Mouse (Mus musculus) embryonic stem cell, embryonic (primary cell): ENCODE measurements around the gene Mars.

Source experiments
- CTCF ChIA-PET, 4 experiments: fragments of 300-600 bp in 2 of 4; fragments of 350-600 bp in 2 of 4; sonication (Branson Sonifier 250); formaldehyde crosslinking; loops; one replicate each; lab custom pipeline; 2022; ENCODE audit warnings: inconsistent platforms in 2 of 4; lab: Charles Lee
- POLR2A ChIA-PET, 4 experiments: fragments of 300-600 bp in 2 of 4; fragments of 350-600 bp in 2 of 4; sonication (Branson Sonifier 250); formaldehyde crosslinking; loops; one replicate each; lab custom pipeline; 2022; ENCODE audit warnings: antibody characterized with exemption in 4 of 4, inconsistent platforms in 1 of 4; lab: Charles Lee

The Mars gene

DNA sequence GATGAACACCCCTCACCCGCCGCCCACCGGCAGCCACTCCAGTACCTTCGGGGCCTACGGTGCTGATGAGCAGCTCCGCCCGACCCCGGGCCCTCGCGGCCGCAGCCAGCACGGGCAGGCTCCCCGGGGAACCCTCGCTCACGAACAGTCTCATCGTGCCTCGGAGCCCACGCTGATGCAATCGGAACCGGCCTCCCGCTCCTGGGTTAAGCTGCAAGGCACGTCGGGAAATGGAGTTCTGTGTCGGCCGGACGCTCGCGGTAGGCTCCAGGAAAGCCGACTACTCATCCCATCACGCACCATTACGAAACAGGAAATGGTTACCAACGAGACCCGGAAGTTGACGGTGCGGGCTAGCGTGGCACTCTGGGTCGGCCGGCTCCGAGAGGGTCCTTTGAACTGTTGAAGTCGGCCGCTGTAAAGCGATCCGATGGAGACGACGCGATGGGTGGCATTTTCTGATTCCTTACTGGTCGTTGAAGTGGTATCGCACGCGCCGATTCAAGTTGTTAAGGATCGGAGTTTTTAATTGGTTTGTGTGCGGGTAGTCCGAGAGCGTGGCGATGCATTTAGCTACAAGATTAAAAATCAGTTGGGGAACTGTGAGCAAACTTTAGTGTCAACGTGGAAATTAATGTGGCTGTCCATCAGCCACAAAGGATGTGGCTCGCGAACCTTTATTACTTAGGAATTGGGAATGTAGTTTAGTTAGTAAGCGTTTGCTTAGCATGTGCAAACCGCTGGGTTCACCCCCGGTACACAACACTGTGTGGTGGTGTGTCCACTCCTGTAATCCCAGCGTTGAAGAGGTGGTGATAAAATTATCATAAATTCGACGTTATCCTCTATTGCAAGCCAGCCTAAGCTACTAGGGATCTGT lies at the start of gene Mars:
Gene Mars (minus strand): TSS at position 311 of the 880 bp plus-strand sequence.
- POLR2A ChIA-PET: interaction anchor here (0.5 to 14.0 kb wide), 74 partner anchors 8 to 1214 kb away, joined by 3 to 267 read pairs (median 4); partner anchors contain the start of genes Arhgap9 (in 3 of the 4), Pip4k2c (in 3 of the 4), Cdk4 (in 1 of the 4) and Esyt1 (in 1 of the 4)

DNA sequence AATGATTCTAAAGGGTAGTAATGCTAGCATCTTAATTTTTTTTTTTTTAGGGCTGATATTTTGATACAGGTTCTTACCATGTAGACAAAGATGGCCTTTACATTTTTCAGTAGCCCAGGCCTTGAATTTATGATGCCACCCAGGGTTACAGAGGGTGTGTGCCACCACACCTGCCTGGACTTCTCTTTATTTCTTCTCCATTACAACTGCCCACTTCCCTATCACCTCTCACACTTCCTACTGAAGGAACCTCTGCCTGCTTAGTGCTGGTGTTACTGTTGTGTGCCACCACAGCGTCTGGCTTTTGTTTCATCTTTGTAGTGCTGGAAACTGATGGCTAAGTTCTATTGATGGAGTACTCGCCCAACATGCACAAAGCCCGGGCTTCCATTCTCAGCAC lies 49.1 kb upstream of the Mars start:
- ChIA-PET CTCF (no interaction called here), POLR2A (no interaction called here)

More for the DNA sequence above, at the start of gene Mars:
- CTCF ChIA-PET: interaction anchor here in 3 of 4 experiments (0.5 to 2.5 kb wide), 19 partner anchors 9 to 309 kb away, joined by 3 to 18 read pairs (median 4); partner anchors contain the start of genes Arhgap9 (in 1 of the 3), Arhgef25 (in 1 of the 3), Kif5a (in 1 of the 3) and Lrp1 (in 1 of the 3)

DNA sequence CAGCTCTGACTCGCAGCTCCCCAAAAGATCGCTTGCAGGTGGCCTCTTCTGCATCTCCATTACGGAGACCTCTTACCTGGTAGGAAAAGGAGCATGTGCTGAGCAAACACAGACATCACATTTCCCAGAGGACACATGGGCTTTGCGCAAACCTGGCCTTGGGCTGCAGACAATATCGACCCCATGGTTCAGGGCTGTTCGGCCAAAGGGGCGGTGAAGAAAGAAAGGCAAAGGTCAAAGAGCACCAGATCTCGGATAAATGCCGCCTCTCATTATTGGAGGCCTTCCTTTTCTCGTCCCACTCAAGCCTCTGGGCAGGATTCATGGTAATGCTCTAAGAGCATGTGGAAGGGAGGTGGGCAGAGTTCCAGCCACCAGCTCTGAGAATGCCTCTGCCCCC lies 43.8 kb upstream of the Mars start:
- POLR2A ChIA-PET: interaction anchor here in 1 of 4 experiments (0.5 to 0.8 kb wide), 2 partner anchors 14 to 670 kb away, joined by 3 read pairs; no protein-coding TSS in a partner anchor
- CTCF ChIA-PET: interaction anchor here in 1 of 4 experiments (1.6 kb wide), 1 partner anchor 17 kb away, joined by 4 read pairs; no protein-coding TSS in a partner anchor

DNA sequence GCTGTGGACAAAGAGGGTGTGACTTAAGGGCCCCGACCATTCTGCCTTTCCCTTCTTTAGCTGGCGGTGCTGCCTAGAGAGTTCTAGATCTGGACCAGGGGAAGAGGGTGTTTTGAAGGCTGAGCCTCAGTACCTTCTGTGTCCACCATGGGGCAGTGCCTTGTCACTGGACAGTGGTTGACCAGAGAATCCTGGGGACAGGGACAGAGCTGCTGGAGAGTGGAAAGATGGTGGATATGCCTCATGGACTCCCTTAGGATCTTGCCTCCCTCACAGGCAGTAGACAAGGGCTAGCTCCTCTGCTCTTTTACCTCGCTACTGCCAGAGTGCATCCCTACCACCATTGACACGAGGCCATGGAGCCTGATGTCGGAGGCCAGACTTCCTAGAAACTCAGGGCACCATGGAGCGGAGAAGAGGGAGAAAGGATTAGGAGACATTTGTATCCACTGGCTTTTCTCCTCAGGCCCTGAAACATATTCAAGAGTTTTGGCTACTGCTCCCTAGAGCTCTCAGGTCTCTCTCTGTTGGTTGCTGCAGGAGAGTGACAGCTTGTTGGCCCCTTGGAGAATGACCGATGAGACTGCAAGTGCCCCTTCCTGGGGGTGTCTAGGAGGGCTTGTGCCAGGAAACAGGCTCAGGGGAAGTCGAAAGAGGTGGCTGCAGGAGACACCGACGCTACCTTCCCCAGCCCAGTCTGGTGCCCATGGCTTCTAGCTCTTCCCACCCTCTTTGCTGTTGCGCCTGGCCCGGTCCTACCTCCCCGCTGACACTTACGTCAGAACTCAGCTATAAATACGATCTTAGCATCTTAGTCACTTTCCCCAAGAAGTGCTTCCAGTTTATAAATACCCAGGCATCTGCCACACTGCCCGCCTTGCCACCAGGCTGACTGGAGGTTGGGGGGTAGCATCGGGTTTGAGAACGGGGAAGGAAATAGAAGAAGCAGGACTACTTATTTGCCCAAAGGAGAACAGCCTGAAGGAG lies 42.6 kb upstream of the Mars start, which contains the start of gene Inhbe:
Gene Inhbe (minus strand): TSS at position 503 of the 987 bp plus-strand sequence.
- ChIA-PET CTCF (interaction anchor here in 1 of 4 experiments (0.5 to 1.6 kb wide), 5 partner anchors 15 to 225 kb away, joined by 3 to 5 read pairs (median 4); no protein-coding TSS in a partner anchor), POLR2A (interaction anchor here in 3 of 4 experiments (0.6 to 6.0 kb wide), 6 partner anchors 12 to 390 kb away, joined by 3 to 46 read pairs (median 5); no protein-coding TSS in a partner anchor)

DNA sequence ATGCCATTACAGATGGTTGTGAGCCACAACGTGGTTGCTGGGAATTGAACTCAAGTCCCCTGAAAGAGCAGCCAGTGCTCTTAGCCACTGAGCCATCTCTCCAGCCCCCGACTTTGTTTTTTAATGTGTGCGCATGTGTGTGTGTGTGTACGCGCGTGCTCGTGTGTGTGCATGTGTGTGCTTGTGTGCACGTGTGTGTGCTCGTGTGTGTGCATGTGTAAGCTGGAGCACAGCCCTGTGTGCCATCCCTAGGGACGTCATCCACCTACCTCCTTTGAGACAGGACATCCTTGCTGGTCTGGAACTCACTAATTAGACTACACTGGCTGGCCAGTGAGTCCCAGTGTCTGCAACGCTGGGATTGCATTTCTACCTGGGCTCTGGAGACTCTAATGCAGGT lies 41.2 kb upstream of the Mars start:
- ChIA-PET POLR2A (interaction anchor here in 1 of 4 experiments (6.0 kb wide), 1 partner anchor 15 kb away, joined by 46 read pairs; no protein-coding TSS in a partner anchor), CTCF (interaction anchor here in 1 of 4 experiments (5.2 kb wide), 1 partner anchor 17 kb away, joined by 180 read pairs; the partner anchor contains the start of gene Gli1)

DNA sequence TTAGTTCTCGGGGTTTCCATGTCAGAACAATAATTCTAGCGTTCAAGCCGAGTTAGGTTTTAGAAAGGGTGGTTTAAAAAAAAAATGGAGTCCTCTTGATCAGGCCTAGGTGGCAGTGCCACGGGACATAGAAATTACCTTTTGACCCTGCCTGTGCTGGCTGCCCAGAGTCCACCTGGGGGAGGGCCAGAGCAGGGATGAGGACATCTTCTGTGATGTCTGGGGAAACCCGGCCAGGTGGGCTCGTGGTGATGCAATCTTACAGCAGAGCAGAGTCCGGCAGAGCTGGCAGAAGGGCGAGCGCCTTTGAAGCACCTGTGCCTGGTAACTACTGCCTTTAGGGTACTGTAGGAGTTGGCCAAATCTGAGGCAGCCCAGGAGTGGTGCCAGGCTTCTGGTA lies 40.6 kb upstream of the Mars start:
- ChIA-PET CTCF (interaction anchor here in 3 of 4 experiments (0.5 to 5.2 kb wide), 18 partner anchors 10 to 304 kb away, joined by 3 to 180 read pairs (median 3); partner anchors contain the start of genes Gli1 (in 2 of the 3), Arhgap9 (in 1 of the 3), Inhbc (in 1 of the 3) and Ndufa4l2 (in 1 of the 3)), POLR2A (interaction anchor here in 3 of 4 experiments (1.0 to 6.0 kb wide), 11 partner anchors 12 to 187 kb away, joined by 3 to 46 read pairs (median 6); partner anchors contain the start of genes Gli1 (in 2 of the 3), B4galnt1 (in 1 of the 3), Mars (in 1 of the 3) and R3hdm2 (in 1 of the 3))

DNA sequence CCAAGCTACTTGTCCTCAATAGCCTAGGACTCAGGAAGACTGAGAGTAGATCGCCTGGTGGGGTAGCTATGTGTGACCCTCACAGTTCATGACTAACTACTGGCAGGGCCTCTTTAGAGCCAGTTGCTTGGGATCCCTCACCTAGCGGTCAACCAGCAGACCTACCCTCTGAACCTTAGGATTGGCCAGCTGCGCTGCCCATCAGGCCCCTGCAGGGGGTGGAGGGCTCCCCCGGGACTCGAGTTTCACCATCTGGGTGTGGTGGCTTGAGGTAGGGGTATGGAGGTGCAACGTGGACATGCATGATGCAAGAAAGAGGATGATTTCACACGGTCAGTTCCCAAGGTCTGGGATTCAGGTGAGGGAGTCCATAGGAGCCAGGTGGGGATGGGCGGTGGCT lies 40.1 kb upstream of the Mars start:
- ChIA-PET CTCF (interaction anchor here (0.5 to 5.2 kb wide), 30 partner anchors 10 to 1594 kb away, joined by 3 to 180 read pairs (median 4); partner anchors contain the start of genes Gli1 (in 3 of the 4), Arhgap9 (in 1 of the 4), B4galnt1 (in 1 of the 4) and Inhbc (in 1 of the 4)), POLR2A (interaction anchor here in 3 of 4 experiments (0.6 to 6.0 kb wide), 21 partner anchors 10 to 446 kb away, joined by 3 to 46 read pairs (median 5); partner anchors contain the start of genes Gli1 (in 3 of the 3), R3hdm2 (in 2 of the 3), Arhgap9 (in 1 of the 3) and B4galnt1 (in 1 of the 3))

DNA sequence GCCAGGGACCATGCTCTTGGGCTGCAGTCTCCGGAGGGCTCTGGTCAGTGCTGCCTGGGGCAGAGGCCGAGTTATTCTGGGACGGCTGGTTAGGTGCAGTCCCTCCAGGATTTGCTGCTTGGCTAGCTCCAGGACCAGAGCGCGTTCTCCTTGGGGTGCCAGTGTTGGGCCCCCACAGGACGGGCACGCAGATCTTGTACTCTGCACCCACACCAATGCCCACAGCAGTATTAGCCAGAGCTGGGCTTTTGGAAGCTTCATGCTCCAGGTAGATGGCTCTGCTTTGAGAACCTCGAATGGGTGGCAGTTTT lies 39.7 kb upstream of the Mars start:
- ChIA-PET POLR2A (interaction anchor here in 3 of 4 experiments (0.5 to 6.0 kb wide), 28 partner anchors 9 to 445 kb away, joined by 3 to 46 read pairs (median 4); partner anchors contain the start of genes Gli1 (in 3 of the 3), R3hdm2 (in 2 of the 3), Arhgap9 (in 1 of the 3) and B4galnt1 (in 1 of the 3)), CTCF (interaction anchor here (0.6 to 5.2 kb wide), 60 partner anchors 9 to 1595 kb away, joined by 3 to 180 read pairs (median 4); partner anchors contain the start of genes Gli1 (in 3 of the 4), Arhgap9 (in 2 of the 4), B4galnt1 (in 1 of the 4) and Inhbc (in 1 of the 4))

DNA sequence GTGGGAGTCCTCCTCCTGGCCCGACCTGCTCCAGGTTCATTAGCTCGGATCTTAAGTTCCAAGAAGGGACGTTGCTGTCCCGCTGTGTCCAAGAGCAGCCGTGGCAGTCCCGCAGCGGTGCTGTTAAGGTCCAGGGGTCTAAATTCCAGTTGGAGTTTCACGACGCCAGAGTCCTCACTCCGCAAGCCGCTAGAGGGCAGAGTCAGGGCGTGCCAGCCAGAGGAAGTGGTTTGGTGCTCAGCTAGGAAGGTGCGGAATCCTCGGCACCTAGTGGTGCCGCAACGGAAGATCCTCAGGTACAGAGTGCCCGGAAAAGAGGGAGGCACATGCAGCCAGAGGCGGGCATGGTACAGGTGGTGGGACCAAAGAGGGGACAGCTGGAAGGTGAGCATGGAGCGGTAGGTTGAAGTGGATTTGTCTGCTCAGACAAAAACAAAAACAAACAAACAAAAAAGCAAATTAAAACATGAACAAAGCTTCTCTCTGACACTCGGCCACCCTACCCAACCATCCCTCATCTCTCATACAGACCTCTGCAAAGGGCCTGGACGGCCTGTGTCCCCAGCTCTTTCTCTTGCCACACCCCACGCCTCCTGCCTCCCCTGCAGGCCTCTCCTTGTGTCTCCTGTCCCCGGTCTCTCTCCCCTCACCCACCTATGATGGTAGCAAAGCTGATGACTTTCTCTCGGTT lies 39.2 kb upstream of the Mars start:
- ChIA-PET CTCF (interaction anchor here (0.5 to 5.2 kb wide), 73 partner anchors 9 to 658 kb away, joined by 3 to 180 read pairs (median 4); partner anchors contain the start of genes Gli1 (in 3 of the 4), Arhgap9 (in 2 of the 4), B4galnt1 (in 1 of the 4) and Gpr182 (in 1 of the 4)), POLR2A (interaction anchor here (0.5 to 6.0 kb wide), 30 partner anchors 9 to 445 kb away, joined by 3 to 46 read pairs (median 4); partner anchors contain the start of genes Gli1 (in 3 of the 4), R3hdm2 (in 2 of the 4), Arhgap9 (in 1 of the 4) and Inhbc (in 1 of the 4))

DNA sequence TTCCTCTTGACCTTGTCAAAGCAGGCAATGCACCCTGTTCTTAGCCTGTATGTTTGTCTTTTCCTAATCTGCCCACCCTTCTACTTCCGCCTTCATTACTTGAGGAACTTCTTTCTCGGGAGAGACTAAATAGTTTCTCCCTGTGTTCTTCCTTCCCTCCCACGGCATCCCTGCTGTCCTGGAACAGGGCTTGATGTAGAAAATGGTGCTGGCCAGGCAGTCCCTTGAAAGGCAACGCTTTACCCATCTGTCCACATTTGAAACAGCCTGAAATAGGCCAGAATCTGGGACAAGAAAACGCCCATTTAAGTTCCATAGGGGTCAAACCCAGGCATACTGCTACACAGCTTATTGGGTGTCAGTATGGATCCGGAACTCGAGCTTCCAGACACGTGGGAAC lies 38.2 kb upstream of the Mars start:
- ChIA-PET POLR2A (interaction anchor here in 3 of 4 experiments (1.1 to 6.0 kb wide), 15 partner anchors 8 to 318 kb away, joined by 4 to 46 read pairs (median 6); partner anchors contain the start of genes Gli1 (in 3 of the 3), Mars (in 1 of the 3), Nab2 (in 1 of the 3) and R3hdm2 (in 1 of the 3)), CTCF (interaction anchor here (0.6 to 5.2 kb wide), 53 partner anchors 8 to 538 kb away, joined by 3 to 180 read pairs (median 4); partner anchors contain the start of genes Gli1 (in 3 of the 4), Arhgap9 (in 2 of the 4), Gpr182 (in 1 of the 4) and Inhbc (in 1 of the 4))

DNA sequence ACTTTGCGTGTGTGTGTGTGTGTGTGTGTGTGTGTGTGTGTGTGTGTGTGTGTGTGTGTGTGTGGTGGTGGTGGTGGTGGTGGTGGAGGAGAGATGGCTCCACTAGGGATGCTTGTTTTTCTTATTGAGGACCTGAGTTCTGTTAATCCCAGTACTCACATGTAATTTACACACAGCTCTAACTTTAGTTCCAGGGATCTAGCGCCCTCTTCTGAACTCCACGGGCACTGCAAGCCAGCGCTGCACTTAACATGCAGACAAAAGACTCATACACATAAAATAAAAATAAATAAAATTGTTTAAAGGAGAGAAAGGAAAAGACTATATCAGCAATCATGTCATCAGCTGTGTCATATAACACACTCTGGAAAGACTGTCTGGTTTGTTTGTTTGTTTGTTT lies 37.4 kb upstream of the Mars start:
- CTCF ChIA-PET: interaction anchor here (0.5 to 5.2 kb wide), 70 partner anchors 9 to 822 kb away, joined by 3 to 180 read pairs (median 4); partner anchors contain the start of genes Arhgap9 (in 2 of the 4), Inhbc (in 2 of the 4), Atp5b (in 1 of the 4) and Gli1 (in 1 of the 4)
- POLR2A ChIA-PET: interaction anchor here (0.5 to 6.0 kb wide), 20 partner anchors 9 to 1150 kb away, joined by 3 to 46 read pairs (median 3); partner anchors contain the start of genes Gli1 (in 1 of the 4) and Os9 (in 1 of the 4)

DNA sequence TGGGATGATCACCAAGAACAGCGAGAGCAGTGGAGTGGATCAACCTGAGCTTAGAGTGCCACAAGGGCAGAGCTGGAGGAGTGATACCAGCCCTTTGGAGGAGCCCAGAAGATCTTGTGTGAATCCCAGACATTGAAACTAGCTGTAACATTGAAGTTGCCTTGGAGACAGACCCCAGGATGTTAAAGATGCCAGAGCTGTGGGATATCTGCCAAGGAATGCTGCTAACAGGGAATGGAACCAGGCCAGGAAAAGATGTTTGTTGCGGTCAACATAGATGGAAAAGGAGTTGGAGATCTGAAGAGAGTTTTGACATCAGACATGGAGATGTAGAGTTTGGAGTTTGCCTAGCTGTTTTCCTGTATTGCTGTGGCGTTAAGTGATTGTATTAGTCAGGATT lies 34.6 kb upstream of the Mars start:
- ChIA-PET CTCF (interaction anchor here in 2 of 4 experiments (1.1 to 1.6 kb wide), 3 partner anchors 24 to 167 kb away, joined by 3 to 4 read pairs (median 3); partner anchors contain the start of gene R3hdm2 (in 1 of the 2)), POLR2A (no interaction called here)

DNA sequence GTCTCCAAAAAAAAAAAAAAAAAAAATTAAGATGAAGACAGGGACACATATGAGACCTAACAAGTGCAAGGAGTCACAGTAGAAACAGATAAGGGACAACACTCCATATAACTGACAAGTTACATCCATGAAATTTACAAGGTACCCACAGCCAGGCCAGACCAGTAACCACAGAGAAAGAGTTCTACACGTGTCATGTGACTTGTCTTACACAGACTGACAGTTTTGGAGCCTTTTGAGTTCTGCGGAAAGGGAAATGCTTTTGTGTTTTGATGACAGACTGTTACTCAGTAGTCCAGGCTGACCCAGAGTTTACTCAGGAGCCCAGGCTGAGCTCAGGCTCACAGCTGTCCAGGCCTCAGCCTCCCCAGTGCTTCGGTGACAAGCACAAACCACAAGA lies 31.4 kb upstream of the Mars start:
- ChIA-PET POLR2A (interaction anchor here in 2 of 4 experiments (1.3 to 4.6 kb wide), 4 partner anchors 8 to 371 kb away, joined by 4 to 25 read pairs (median 4); partner anchors contain the start of gene Pip4k2c (in 1 of the 2)), CTCF (interaction anchor here (0.6 to 13.4 kb wide), 8 partner anchors 7 to 408 kb away, joined by 3 to 180 read pairs (median 5); partner anchors contain the start of gene Arhgap9 (in 2 of the 4))

DNA sequence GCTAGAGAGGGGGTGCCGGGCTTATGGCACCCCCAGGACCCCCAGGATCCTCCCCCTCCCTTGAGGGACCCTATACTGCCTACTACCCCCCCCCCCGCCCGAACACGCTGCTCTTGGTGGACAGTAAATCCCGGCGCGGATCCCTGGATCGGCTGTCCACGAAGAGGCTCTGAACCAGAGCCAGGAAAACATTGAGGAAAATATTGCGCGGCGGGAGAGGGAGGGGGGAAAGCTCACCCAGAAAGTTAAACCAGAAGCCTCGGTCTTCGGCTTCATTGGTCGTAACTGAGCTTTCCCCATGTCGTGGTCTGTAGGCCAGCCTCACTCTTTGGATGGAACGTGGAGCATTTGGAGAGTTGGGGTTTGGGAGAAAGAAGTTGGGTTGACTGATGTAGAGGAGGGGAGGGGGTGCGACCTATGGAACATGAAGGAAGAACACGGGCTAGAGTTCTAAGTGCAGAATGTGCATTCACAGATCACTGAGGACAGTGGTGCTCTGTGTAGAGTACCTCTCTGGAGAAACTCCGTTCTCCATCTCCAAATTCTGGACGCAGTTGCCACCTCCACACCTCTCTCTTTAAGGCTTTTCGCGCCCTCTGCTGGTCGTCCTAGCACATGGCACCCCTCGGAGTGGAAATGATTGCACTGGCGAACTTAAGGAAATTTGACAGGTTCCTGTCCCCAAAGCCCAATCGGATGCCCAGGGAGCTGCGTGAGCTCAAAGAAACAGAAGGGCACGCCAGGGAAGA lies 30.5 kb upstream of the Mars start, which contains the start of gene Gli1:
Gene Gli1 (minus strand): TSS at position 84 of the 749 bp plus-strand sequence.
- CTCF ChIA-PET: interaction anchor here (0.6 to 13.4 kb wide), 16 partner anchors 8 to 337 kb away, joined by 3 to 180 read pairs (median 4); partner anchors contain the start of genes Arhgap9 (in 2 of the 4) and Agap2 (in 1 of the 4)

More for the DNA sequence above, 30.5 kb upstream of the Mars start, which contains the start of gene Gli1:
- POLR2A ChIA-PET: interaction anchor here in 3 of 4 experiments (0.6 to 4.6 kb wide), 20 partner anchors 8 to 1365 kb away, joined by 3 to 25 read pairs (median 4); partner anchors contain the start of gene Pip4k2c (in 2 of the 3)
